ENCODE assay signal across 8 mouse cellular contexts in the genomic region with DNA sequence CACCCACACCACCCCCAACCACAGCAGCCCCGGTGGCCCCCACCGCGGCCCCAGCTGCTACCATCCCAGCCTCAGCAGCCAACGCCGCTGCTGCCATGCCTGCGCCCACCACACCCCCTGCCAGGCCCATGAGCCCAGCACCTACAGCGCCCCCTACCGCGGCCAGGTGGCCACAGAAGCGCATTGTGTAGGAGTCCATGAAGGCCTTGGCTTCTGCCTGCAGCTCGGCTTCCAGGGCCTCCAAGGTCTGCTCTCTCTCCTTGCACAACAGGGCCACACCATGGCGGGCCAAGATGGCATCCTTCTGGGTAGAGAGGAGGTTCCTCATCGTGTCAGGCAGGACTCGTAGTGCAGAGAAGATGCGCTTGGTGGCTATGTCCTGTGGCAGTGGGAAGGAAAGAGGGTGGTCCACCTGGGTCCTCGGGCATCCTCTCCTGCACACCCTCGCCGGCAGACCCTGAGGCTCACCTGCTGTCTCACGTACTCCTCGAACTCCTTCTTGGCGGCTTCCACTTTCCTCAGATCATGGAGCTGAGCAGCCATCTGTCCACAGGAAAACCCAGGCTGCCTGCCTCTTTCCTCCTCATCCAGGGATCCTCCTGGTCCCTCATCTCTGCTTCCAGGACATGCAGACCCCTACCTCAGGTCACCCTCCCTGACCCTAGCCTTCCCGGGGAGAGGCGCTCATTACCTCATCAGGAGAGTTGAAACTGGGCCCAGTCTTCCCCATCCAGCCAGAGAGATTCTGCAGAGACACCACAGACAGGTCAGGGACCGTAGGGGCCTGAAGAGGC. TPM values are rescaled to one million over a fixed set of nuclear protein-coding genes. Genes with fewer than 3 reads are reported as not detected.
DNase-seq lines count a peak whose midpoint lies in the region; ATAC-seq and TF ChIP-seq lines count a peak whose summit lies in the region.

No protein-coding gene starts in this region.

- TF ChIP-seq POLR2A in ES-Bruce4 (IDR thresholded peaks at IDR 0.05; ENCODE audit: insufficient read depth, low read length): no peak

- 73% methylated on average over 24 of the region's 24 CpGs for WGBS in intestine, postnatal 0 days
- WGBS in intestine, embryonic 16.5 days: 72% methylated on average over 24 of the region's 24 CpGs
- 73% methylated on average over 24 of the region's 24 CpGs for WGBS in limb, embryonic 12.5 days
- WGBS in heart, embryonic 11.5 days (ENCODE audit: insufficient replicate concordance): 62% methylated on average over 24 of the region's 24 CpGs

- no peaks in the 10 kb centered on the region for H3K36me3 ChIP-seq in intestine, postnatal 0 days (ENCODE audit: control insufficient read depth, insufficient read depth)
- H3K36me3 ChIP-seq in intestine, embryonic 16.5 days (ENCODE audit: control insufficient read depth, insufficient read depth, low read length): no peaks in the 10 kb centered on the region
- no peaks in the 10 kb centered on the region for H3K36me3 ChIP-seq in ES-Bruce4 (ENCODE audit: control insufficient read depth, insufficient read depth, low read length, poor library complexity, severe bottlenecking)
- no peaks in the 10 kb centered on the region for H3K36me3 ChIP-seq in limb, embryonic 12.5 days
- no peaks in the 10 kb centered on the region for H3K36me3 ChIP-seq in heart, embryonic 11.5 days (ENCODE audit: control insufficient read depth, insufficient read depth, low read length)

- no peak overlapping the region for H3K9ac ChIP-seq in intestine, postnatal 0 days (ENCODE audit: low read depth, low read length)
- H3K9ac ChIP-seq in intestine, embryonic 16.5 days (ENCODE audit: low read depth, low read length): no peak overlapping the region
- H3K9ac ChIP-seq in ES-Bruce4 (ENCODE audit: low read depth, poor library complexity, severe bottlenecking): no peak overlapping the region
- H3K9ac ChIP-seq in limb, embryonic 12.5 days (replicated peaks): no peak overlapping the region
- no peak overlapping the region for H3K9ac ChIP-seq in heart, embryonic 11.5 days (ENCODE audit: low read depth, low read length)

- no peak overlapping the region for H3K27ac ChIP-seq in intestine, postnatal 0 days (ENCODE audit: low read depth, low read length)
- H3K27ac ChIP-seq in intestine, embryonic 16.5 days (ENCODE audit: low read length): no peak overlapping the region
- no peak overlapping the region for H3K27ac ChIP-seq in ES-Bruce4 (ENCODE audit: insufficient read depth, low read length)
- peak overlapping the region; percentile 23; the same call in 1 of the 2 replicates for H3K27ac ChIP-seq in limb, embryonic 12.5 days
- H3K27ac ChIP-seq in heart, embryonic 11.5 days (ENCODE audit: low read depth, low read length): no peak overlapping the region

- H3K4me1 ChIP-seq in intestine, postnatal 0 days (replicated peaks; ENCODE audit: control insufficient read depth, insufficient read depth, low read length): 0 out of 2 replicates have a peak, but pooled peaks cover 3% of the 10 kb centered on the region
- peaks cover 7% of the 10 kb centered on the region; the same call in 1 of the 2 replicates for H3K4me1 ChIP-seq in intestine, embryonic 16.5 days (ENCODE audit: control insufficient read depth, insufficient read depth, low read length)
- peaks cover 3% of the 10 kb centered on the region for H3K4me1 ChIP-seq in ES-Bruce4 (ENCODE audit: control insufficient read depth, insufficient read depth, low read length)
- H3K4me1 ChIP-seq in limb, embryonic 12.5 days (replicated peaks): peaks cover 33% of the 10 kb centered on the region
- peaks cover 6% of the 10 kb centered on the region for H3K4me1 ChIP-seq in heart, embryonic 11.5 days (ENCODE audit: control insufficient read depth, insufficient read depth, low read length)

- TF ChIP-seq EP300 in ES-Bruce4 (IDR thresholded peaks at IDR 0.05; ENCODE audit: insufficient read depth, low read depth, low read length): no peak

- no peaks in the 10 kb centered on the region for H3K9me3 ChIP-seq in intestine, postnatal 0 days (ENCODE audit: control insufficient read depth)
- H3K9me3 ChIP-seq in intestine, embryonic 16.5 days (ENCODE audit: control insufficient read depth, low read length): no peaks in the 10 kb centered on the region
- H3K9me3 ChIP-seq in ES-Bruce4 (replicated peaks; ENCODE audit: control insufficient read depth, insufficient read depth, low read length, poor library complexity, severe bottlenecking): no peaks in the 10 kb centered on the region
- H3K9me3 ChIP-seq in limb, embryonic 12.5 days: no peaks in the 10 kb centered on the region
- H3K9me3 ChIP-seq in heart, embryonic 11.5 days (replicated peaks; ENCODE audit: control insufficient read depth, low read length): no peaks in the 10 kb centered on the region

- peak; percentile 71 to 77 for DNase-seq in cerebellum, postnatal 10 days

- H3K27me3 ChIP-seq in intestine, postnatal 0 days (replicated peaks; ENCODE audit: control insufficient read depth, insufficient read depth, low read length): no peaks in the 10 kb centered on the region
- H3K27me3 ChIP-seq in intestine, embryonic 16.5 days (replicated peaks; ENCODE audit: control insufficient read depth, insufficient read depth, low read length): no peaks in the 10 kb centered on the region
- no peaks in the 10 kb centered on the region for H3K27me3 ChIP-seq in ES-Bruce4 (ENCODE audit: control insufficient read depth, insufficient read depth, low read length, poor library complexity, severe bottlenecking)
- H3K27me3 ChIP-seq in limb, embryonic 12.5 days: peaks cover 5% of the 10 kb centered on the region; the same call in 1 of the 2 replicates
- H3K27me3 ChIP-seq in heart, embryonic 11.5 days (ENCODE audit: control insufficient read depth, insufficient read depth, low read length): peaks cover 13% of the 10 kb centered on the region

- peak; percentile 43 for TF ChIP-seq CTCF in intestine, postnatal 0 days (IDR thresholded peaks at IDR 0.05; ENCODE audit: low read depth)
- peak; percentile 69 for TF ChIP-seq CTCF in ES-Bruce4 (IDR thresholded peaks at IDR 0.05; ENCODE audit: low read depth, low read length)

- ATAC-seq in intestine, postnatal 0 days: no peak
- ATAC-seq in intestine, embryonic 16.5 days: no peak
- ATAC-seq in limb, embryonic 12.5 days (ENCODE audit: insufficient number of reproducible peaks, insufficient read depth, low FRiP score, low TSS enrichment, low read depth): no peak
- no peak for ATAC-seq in megakaryocyte, adult 5-6 weeks (ENCODE audit: poor library complexity, severe bottlenecking)
- ATAC-seq in heart, embryonic 11.5 days (replicated peaks; ENCODE audit: insufficient number of reproducible peaks, low FRiP score, low TSS enrichment): no peak
- no peak for ATAC-seq in megakaryocyte-erythroid progenitor cell, adult 5-6 weeks (replicated peaks; ENCODE audit: low FRiP score, low TSS enrichment, poor library complexity, severe bottlenecking)

- no peak overlapping the region for H3K4me2 ChIP-seq in intestine, postnatal 0 days (replicated peaks; ENCODE audit: low read depth)
- H3K4me2 ChIP-seq in intestine, embryonic 16.5 days (ENCODE audit: low read depth, low read length): no peak overlapping the region
- H3K4me2 ChIP-seq in limb, embryonic 12.5 days: no peak overlapping the region
- H3K4me2 ChIP-seq in heart, embryonic 11.5 days: no peak overlapping the region

- no peak overlapping the region for H3K4me3 ChIP-seq in intestine, postnatal 0 days (ENCODE audit: low read depth, low read length)
- no peak overlapping the region for H3K4me3 ChIP-seq in intestine, embryonic 16.5 days (ENCODE audit: low read length)
- H3K4me3 ChIP-seq in ES-Bruce4 (ENCODE audit: low read depth, low read length): no peak overlapping the region
- H3K4me3 ChIP-seq in limb, embryonic 12.5 days (replicated peaks): no peak overlapping the region
- no peak overlapping the region for H3K4me3 ChIP-seq in heart, embryonic 11.5 days (ENCODE audit: low read depth, low read length)

RNA-seq across cellular contexts. Expression of a gene that starts 4.2 kb away (rescaled TPM):
- 0.56 and 0.69 TPM in 2 replicates for polyA plus RNA-seq in intestine, postnatal 0 days (2015; fragmentation: Nextera tagmentation; extraction: Ambion mirVana)
- 0.88 and 1.1 TPM in 2 replicates for polyA plus RNA-seq in intestine, embryonic 16.5 days (2015; fragmentation: Nextera tagmentation; extraction: Ambion mirVana)
- not detected in 2 replicates for polyA plus RNA-seq in ES-Bruce4 (2011; ENCODE audit: insufficient read depth, insufficient read length, low read depth, missing spikeins)
- 0.63 and 0.69 TPM in 2 replicates for polyA plus RNA-seq in limb, embryonic 12.5 days (2016; fragmentation: Nextera tagmentation; extraction: Ambion mirVana)
- total RNA-seq in megakaryocyte, adult 5-6 weeks (2015): not detected in 2 replicates
- not detected in 2 replicates for total RNA-seq in megakaryocyte, adult 5-6 weeks (2017)
- 0.09 TPM in 1 of 2 replicates, not detected in the other for polyA plus RNA-seq in heart, embryonic 11.5 days (2014; fragmentation: Nextera tagmentation; extraction: Ambion mirVana)
- not detected in 2 replicates for total RNA-seq in megakaryocyte-erythroid progenitor cell, adult 5-6 weeks (2014; fragmentation: Nextera tagmentation)
- not detected in 2 replicates for total RNA-seq in megakaryocyte-erythroid progenitor cell, adult 5-6 weeks (2017)

RNA-seq across cellular contexts. Expression of a gene that starts 35.5 kb away (rescaled TPM):
- 78.2 and 97.0 TPM in 2 replicates for polyA plus RNA-seq in intestine, postnatal 0 days (2015; fragmentation: Nextera tagmentation; extraction: Ambion mirVana)
- 229 and 237 TPM in 2 replicates for polyA plus RNA-seq in intestine, embryonic 16.5 days (2015; fragmentation: Nextera tagmentation; extraction: Ambion mirVana)
- polyA plus RNA-seq in ES-Bruce4 (2011; ENCODE audit: insufficient read depth, insufficient read length, low read depth, missing spikeins): 1.3 and 1.9 TPM in 2 replicates
- 198 and 239 TPM in 2 replicates for polyA plus RNA-seq in limb, embryonic 12.5 days (2016; fragmentation: Nextera tagmentation; extraction: Ambion mirVana)
- total RNA-seq in megakaryocyte, adult 5-6 weeks (2015): not detected in 2 replicates
- not detected in 2 replicates for total RNA-seq in megakaryocyte, adult 5-6 weeks (2017)
- 57.6 and 58.4 TPM in 2 replicates for polyA plus RNA-seq in heart, embryonic 11.5 days (2014; fragmentation: Nextera tagmentation; extraction: Ambion mirVana)
- total RNA-seq in megakaryocyte-erythroid progenitor cell, adult 5-6 weeks (2014; fragmentation: Nextera tagmentation): not detected in 2 replicates
- total RNA-seq in megakaryocyte-erythroid progenitor cell, adult 5-6 weeks (2017): not detected in 2 replicates

RNA-seq across cellular contexts. Expression of a gene that starts 44.5 kb away (rescaled TPM):
- 14.5 and 16.2 TPM in 2 replicates for polyA plus RNA-seq in intestine, postnatal 0 days (2015; fragmentation: Nextera tagmentation; extraction: Ambion mirVana)
- polyA plus RNA-seq in intestine, embryonic 16.5 days (2015; fragmentation: Nextera tagmentation; extraction: Ambion mirVana): 34.2 and 34.9 TPM in 2 replicates
- polyA plus RNA-seq in ES-Bruce4 (2011; ENCODE audit: insufficient read depth, insufficient read length, low read depth, missing spikeins): 33.3 and 35.1 TPM in 2 replicates
- polyA plus RNA-seq in limb, embryonic 12.5 days (2016; fragmentation: Nextera tagmentation; extraction: Ambion mirVana): 85.0 and 93.7 TPM in 2 replicates
- total RNA-seq in megakaryocyte, adult 5-6 weeks (2015): 16.2 and 17.7 TPM in 2 replicates
- 15.4 and 21.4 TPM in 2 replicates for total RNA-seq in megakaryocyte, adult 5-6 weeks (2017)
- 22.3 and 25.8 TPM in 2 replicates for polyA plus RNA-seq in heart, embryonic 11.5 days (2014; fragmentation: Nextera tagmentation; extraction: Ambion mirVana)
- total RNA-seq in megakaryocyte-erythroid progenitor cell, adult 5-6 weeks (2014; fragmentation: Nextera tagmentation): 6.8 and 15.5 TPM in 2 replicates
- total RNA-seq in megakaryocyte-erythroid progenitor cell, adult 5-6 weeks (2017): 5.1 and 9.5 TPM in 2 replicates

RNA-seq across cellular contexts. Expression of a gene that starts 55.2 kb away (rescaled TPM):
- 6.1 TPM in 2 replicates for polyA plus RNA-seq in intestine, postnatal 0 days (2015; fragmentation: Nextera tagmentation; extraction: Ambion mirVana)
- polyA plus RNA-seq in intestine, embryonic 16.5 days (2015; fragmentation: Nextera tagmentation; extraction: Ambion mirVana): 18.9 and 19.2 TPM in 2 replicates
- 18.7 and 20.8 TPM in 2 replicates for polyA plus RNA-seq in ES-Bruce4 (2011; ENCODE audit: insufficient read depth, insufficient read length, low read depth, missing spikeins)
- polyA plus RNA-seq in limb, embryonic 12.5 days (2016; fragmentation: Nextera tagmentation; extraction: Ambion mirVana): 37.5 and 38.5 TPM in 2 replicates
- total RNA-seq in megakaryocyte, adult 5-6 weeks (2015): not detected in 2 replicates
- total RNA-seq in megakaryocyte, adult 5-6 weeks (2017): 0.26 TPM in 1 of 2 replicates, not detected in the other
- polyA plus RNA-seq in heart, embryonic 11.5 days (2014; fragmentation: Nextera tagmentation; extraction: Ambion mirVana): 13.3 and 14.5 TPM in 2 replicates
- total RNA-seq in megakaryocyte-erythroid progenitor cell, adult 5-6 weeks (2014; fragmentation: Nextera tagmentation): 4.3 and 8.6 TPM in 2 replicates
- total RNA-seq in megakaryocyte-erythroid progenitor cell, adult 5-6 weeks (2017): 3.4 and 10.4 TPM in 2 replicates

Comparison
In these comparisons a context has a peak if more than half of its experiments do, and no peak if none do; other contexts are left out.
1. RNA of a gene that starts 35.5 kb away (polyA plus RNA-seq): 229 to 237 TPM in intestine, embryonic 16.5 days, 198 to 239 TPM in limb, embryonic 12.5 days, 78.2 to 97.0 TPM in intestine, postnatal 0 days and 57.6 to 58.4 TPM in heart, embryonic 11.5 days; 1.3 to 1.9 TPM in ES-Bruce4; every median in the first group is over 10 times any median in the second.